Mouse (Mus musculus): ENCODE results near the gene Rac2. TPM values are rescaled to one million over a fixed set of nuclear protein-coding genes. Genes with fewer than 3 reads are reported as not detected.

The Rac2 gene
- 37.0 and 136 TPM in 2 replicates for polyA plus RNA-seq (2012; rRNA removed)

- Histone ChIP-seq H3K4me1 (ENCODE audit: control insufficient read depth, insufficient read depth, insufficient read length, low read length) (0 out of 2 replicates have a peak, but pooled peaks cover 6% of the 10 kb centered on the region), H3K4me3 (ENCODE audit: low read depth, low read length) (peak within 1 kb of the TSS; percentile 63), H3K27ac (ENCODE audit: insufficient read depth, low read depth, low read length) (peak within 1 kb of the TSS; percentile 75)
Measured at GRCm38 (mm10) chr15:78572658-78573397, at the start of gene Rac2. Gene Rac2 (minus strand): TSS chr15:78572783.

GRCm38 (mm10) chr15:78616973-78617372, 44.4 kb upstream of the Rac2 start:
- Histone ChIP-seq H3K27ac (ENCODE audit: insufficient read depth, low read depth, low read length) (no peak overlapping the region), H3K4me3 (ENCODE audit: low read depth, low read length) (no peak overlapping the region), H3K27me3 (ENCODE audit: control insufficient read depth, insufficient read depth, low read length) (no peaks in the 10 kb centered on the region), H3K36me3 (ENCODE audit: control insufficient read depth, insufficient read depth, low read length) (no peaks in the 10 kb centered on the region), H3K4me1 (ENCODE audit: control insufficient read depth, insufficient read depth, insufficient read length, low read length) (peaks cover 7% of the 10 kb centered on the region; the same call in 1 of the 2 replicates)
- TF ChIP-seq POLR2A (IDR thresholded peaks at IDR 0.05; ENCODE audit: low read depth, low read length): no peak
- TF ChIP-seq CTCF (IDR thresholded peaks at IDR 0.05; ENCODE audit: extremely low read depth, insufficient read length, insufficient replicate concordance, low read depth, low read length): no peak
- WGBS: 78% methylated on average over 2 of the region's 2 CpGs

More at GRCm38 (mm10) chr15:78572658-78573397, at the start of gene Rac2:
- Histone ChIP-seq H3K36me3 (ENCODE audit: control insufficient read depth, insufficient read depth, low read length) (no peaks in the 10 kb centered on the region), H3K27me3 (ENCODE audit: control insufficient read depth, insufficient read depth, low read length) (no peaks in the 10 kb centered on the region)
- WGBS: 52% methylated on average over 8 of the region's 8 CpGs
- no peak for TF ChIP-seq CTCF (IDR thresholded peaks at IDR 0.05; ENCODE audit: extremely low read depth, insufficient read length, insufficient replicate concordance, low read depth, low read length)
- TF ChIP-seq POLR2A (IDR thresholded peaks at IDR 0.05; ENCODE audit: low read depth, low read length): 0 out of 2 replicates have a peak, but pooled peaks have one; percentile 20

GRCm38 (mm10) chr15:78614536-78614935, 42.0 kb upstream of the Rac2 start:
- Histone ChIP-seq H3K27ac (ENCODE audit: insufficient read depth, low read depth, low read length) (no peak overlapping the region), H3K36me3 (ENCODE audit: control insufficient read depth, insufficient read depth, low read length) (no peaks in the 10 kb centered on the region), H3K27me3 (ENCODE audit: control insufficient read depth, insufficient read depth, low read length) (no peaks in the 10 kb centered on the region), H3K4me3 (ENCODE audit: low read depth, low read length) (no peak overlapping the region), H3K4me1 (ENCODE audit: control insufficient read depth, insufficient read depth, insufficient read length, low read length) (peaks cover 7% of the 10 kb centered on the region)
- TF ChIP-seq POLR2A (IDR thresholded peaks at IDR 0.05; ENCODE audit: low read depth, low read length) (no peak), CTCF (IDR thresholded peaks at IDR 0.05; ENCODE audit: extremely low read depth, insufficient read length, insufficient replicate concordance, low read depth, low read length) (no peak)
- WGBS: 78% methylated on average over 7 of the region's 7 CpGs

GRCm38 (mm10) chr15:78610705-78611462, 38.3 kb upstream of the Rac2 start:
- H3K27ac ChIP-seq (ENCODE audit: insufficient read depth, low read depth, low read length): no peak overlapping the region
- no peak overlapping the region for H3K4me3 ChIP-seq (ENCODE audit: low read depth, low read length)
- H3K4me1 ChIP-seq (ENCODE audit: control insufficient read depth, insufficient read depth, insufficient read length, low read length): peaks cover 13% of the 10 kb centered on the region
- no peak for TF ChIP-seq POLR2A (IDR thresholded peaks at IDR 0.05; ENCODE audit: low read depth, low read length)
- TF ChIP-seq CTCF (IDR thresholded peaks at IDR 0.05; ENCODE audit: extremely low read depth, insufficient read length, insufficient replicate concordance, low read depth, low read length): no peak
- H3K36me3 ChIP-seq (ENCODE audit: control insufficient read depth, insufficient read depth, low read length): no peaks in the 10 kb centered on the region
- whole genome bisulfite sequencing: 61% methylated on average over 12 of the region's 12 CpGs
- H3K27me3 ChIP-seq (ENCODE audit: control insufficient read depth, insufficient read depth, low read length): no peaks in the 10 kb centered on the region

- 55% methylated on average over 4 of the region's 4 CpGs for WGBS
- no peak for TF ChIP-seq CTCF (IDR thresholded peaks at IDR 0.05; ENCODE audit: extremely low read depth, insufficient read length, insufficient replicate concordance, low read depth, low read length)
- no peak for TF ChIP-seq POLR2A (IDR thresholded peaks at IDR 0.05; ENCODE audit: low read depth, low read length)
- Histone ChIP-seq H3K4me3 (ENCODE audit: low read depth, low read length) (no peak overlapping the region), H3K4me1 (ENCODE audit: control insufficient read depth, insufficient read depth, insufficient read length, low read length) (peaks cover 6% of the 10 kb centered on the region), H3K27me3 (ENCODE audit: control insufficient read depth, insufficient read depth, low read length) (no peaks in the 10 kb centered on the region), H3K27ac (ENCODE audit: insufficient read depth, low read depth, low read length) (no peak overlapping the region), H3K36me3 (ENCODE audit: control insufficient read depth, insufficient read depth, low read length) (no peaks in the 10 kb centered on the region; the same call in 1 of the 2 replicates)
Measured at GRCm38 (mm10) chr15:78607463-78607862, 34.9 kb upstream of the Rac2 start.

- Histone ChIP-seq H3K27me3 (ENCODE audit: control insufficient read depth, insufficient read depth, low read length) (no peaks in the 10 kb centered on the region), H3K4me3 (ENCODE audit: low read depth, low read length) (no peak overlapping the region), H3K27ac (ENCODE audit: insufficient read depth, low read depth, low read length) (no peak overlapping the region), H3K4me1 (ENCODE audit: control insufficient read depth, insufficient read depth, insufficient read length, low read length) (peaks cover 6% of the 10 kb centered on the region), H3K36me3 (ENCODE audit: control insufficient read depth, insufficient read depth, low read length) (no peaks in the 10 kb centered on the region; the same call in 1 of the 2 replicates)
- 38% methylated on average over 6 of the region's 6 CpGs for WGBS
- TF ChIP-seq CTCF (IDR thresholded peaks at IDR 0.05; ENCODE audit: extremely low read depth, insufficient read length, insufficient replicate concordance, low read depth, low read length): no peak
- no peak for TF ChIP-seq POLR2A (IDR thresholded peaks at IDR 0.05; ENCODE audit: low read depth, low read length)
Measured at GRCm38 (mm10) chr15:78606059-78606458, 33.5 kb upstream of the Rac2 start.

GRCm38 (mm10) chr15:78605371-78605791, 32.8 kb upstream of the Rac2 start:
- Histone ChIP-seq H3K4me1 (ENCODE audit: control insufficient read depth, insufficient read depth, insufficient read length, low read length) (peaks cover 6% of the 10 kb centered on the region), H3K27ac (ENCODE audit: insufficient read depth, low read depth, low read length) (no peak overlapping the region), H3K4me3 (ENCODE audit: low read depth, low read length) (no peak overlapping the region), H3K36me3 (ENCODE audit: control insufficient read depth, insufficient read depth, low read length) (no peaks in the 10 kb centered on the region; the same call in 1 of the 2 replicates), H3K27me3 (ENCODE audit: control insufficient read depth, insufficient read depth, low read length) (no peaks in the 10 kb centered on the region)
- no peak for TF ChIP-seq POLR2A (IDR thresholded peaks at IDR 0.05; ENCODE audit: low read depth, low read length)
- TF ChIP-seq CTCF (IDR thresholded peaks at IDR 0.05; ENCODE audit: extremely low read depth, insufficient read length, insufficient replicate concordance, low read depth, low read length): no peak
- WGBS: 27% methylated on average over 3 of the region's 3 CpGs
